Mouse (Mus musculus) v-Abl transformed pro-B cells (cell line): Measurements from ENCODE around the gene Epb41l1.

Experiments
- in situ Hi-C, 2 experiments: fragments of 400-800 bp; cut with MboI; formaldehyde crosslinking; loops; one replicate each; pipeline ENCODE4 v1.15.1; 2025; ENCODE audit not compliant: unreplicated experiment in 2 of 2

Gene Epb41l1

GRCm38 (mm10) chr2:156421381-156422110 is 837 bp downstream of the Epb41l1 start:
- in situ Hi-C loops: no loop called here

- in situ Hi-C loops: no loop called here
These were observed 1.9 kb downstream of the Epb41l1 start for GRCm38 (mm10) chr2:156422631-156423030.

- in situ Hi-C loops: no loop called here
These were observed 3.0 kb downstream of the Epb41l1 start for GRCm38 (mm10) chr2:156423672-156424071.

- in situ Hi-C loops: no loop called here
These were observed 4.9 kb downstream of the Epb41l1 start for GRCm38 (mm10) chr2:156425618-156426017.

GRCm38 (mm10) chr2:156426151-156426550 is 5.4 kb downstream of the Epb41l1 start:
- in situ Hi-C loops: no loop called here

GRCm38 (mm10) chr2:156429836-156430235 is 9.1 kb downstream of the Epb41l1 start:
- in situ Hi-C loops: no loop called here

GRCm38 (mm10) chr2:156430326-156430725 is 9.6 kb downstream of the Epb41l1 start:
- in situ Hi-C loops: no loop called here

- in situ Hi-C loops: no loop called here
These were observed 10.7 kb downstream of the Epb41l1 start for GRCm38 (mm10) chr2:156431409-156431808.

- in situ Hi-C loops: no loop called here
These were observed 11.4 kb downstream of the Epb41l1 start for GRCm38 (mm10) chr2:156432086-156432485.

- in situ Hi-C loops: no loop called here
These were observed 12.5 kb downstream of the Epb41l1 start for GRCm38 (mm10) chr2:156432874-156433868.

GRCm38 (mm10) chr2:156437637-156438036 is 16.9 kb downstream of the Epb41l1 start:
- in situ Hi-C loops: no loop called here

- in situ Hi-C loops: no loop called here
These were observed 19.2 kb downstream of the Epb41l1 start for GRCm38 (mm10) chr2:156439666-156440462.

- in situ Hi-C loops: no loop called here
These were observed 21.2 kb downstream of the Epb41l1 start for GRCm38 (mm10) chr2:156441909-156442308.

GRCm38 (mm10) chr2:156443323-156443722 is 22.6 kb downstream of the Epb41l1 start:
- in situ Hi-C loops: no loop called here

GRCm38 (mm10) chr2:156446489-156447035 is 25.9 kb downstream of the Epb41l1 start:
- in situ Hi-C loops: no loop called here

- in situ Hi-C loops: no loop called here
These were observed 26.9 kb downstream of the Epb41l1 start for GRCm38 (mm10) chr2:156447413-156448295.

- in situ Hi-C loops: no loop called here
These were observed 30.8 kb downstream of the Epb41l1 start for GRCm38 (mm10) chr2:156451225-156452148.

- in situ Hi-C loops: no loop called here
These were observed 31.4 kb downstream of the Epb41l1 start for GRCm38 (mm10) chr2:156452149-156452536.
